In genomic region chr7:19686521-19686920, GRCm38 (mm10) we compare ENCODE assay signal across 29 mouse cellular contexts. TPM values are rescaled to one million over a fixed set of nuclear protein-coding genes. Genes with fewer than 3 reads are reported as not detected.
DNase-seq lines count a peak whose midpoint lies in the region; ATAC-seq and TF ChIP-seq lines count a peak whose summit lies in the region.
"Had no signal": no experiment of that assay in that cellular context is flagged by ENCODE, and none has a peak within 500 bp of the region (broad histone marks: within the 10 kb centered on the region; RNA-seq: fewer than 3 reads in every experiment).

No protein-coding gene starts in this region.

- peak overlapping the region; percentile 56; the same call in 1 of the 2 replicates for H3K27ac ChIP-seq in forebrain, embryonic 10.5 days
- no peak overlapping the region for H3K27ac ChIP-seq in forebrain, embryonic 12.5 days
- H3K27ac ChIP-seq in embryonic facial prominence, embryonic 13.5 days: 0 out of 2 replicates have a peak overlapping the region, but pooled peaks have one; percentile 17
- H3K27ac ChIP-seq in liver, embryonic 16.5 days (ENCODE audit: low read length): peak overlapping the region; percentile 87
- H3K27ac ChIP-seq in layer of hippocampus, adult 2 months: no peak overlapping the region
- H3K27ac ChIP-seq in forebrain, embryonic 11.5 days (ENCODE audit: low read depth, low read length): no peak overlapping the region
- H3K27ac ChIP-seq: heart, adult 2 months; hindbrain, embryonic 10.5 days; midbrain, embryonic 15.5 days had no signal

- peaks cover 6% of the 10 kb centered on the region; the same call in 1 of the 2 replicates for H3K4me1 ChIP-seq in forebrain, embryonic 10.5 days
- no peaks in the 10 kb centered on the region for H3K4me1 ChIP-seq in forebrain, embryonic 12.5 days
- no peaks in the 10 kb centered on the region for H3K4me1 ChIP-seq in embryonic facial prominence, embryonic 13.5 days
- peaks cover 19% of the 10 kb centered on the region for H3K4me1 ChIP-seq in liver, embryonic 16.5 days (ENCODE audit: control insufficient read depth, low read depth, low read length)
- no peaks in the 10 kb centered on the region for H3K4me1 ChIP-seq in forebrain, embryonic 11.5 days (replicated peaks; ENCODE audit: control insufficient read depth, insufficient read depth, low read length)
- H3K4me1 ChIP-seq: midbrain, embryonic 15.5 days had no signal

- no peak overlapping the region for H3K9ac ChIP-seq in forebrain, embryonic 12.5 days
- H3K9ac ChIP-seq in embryonic facial prominence, embryonic 13.5 days: no peak overlapping the region
- no peak overlapping the region for H3K9ac ChIP-seq in liver, embryonic 16.5 days (ENCODE audit: low read depth, low read length)
- no peak overlapping the region for H3K9ac ChIP-seq in forebrain, embryonic 11.5 days (ENCODE audit: low read length)
- H3K9ac ChIP-seq: midbrain, embryonic 15.5 days had no signal

- DNase-seq in forebrain, embryonic 10.5 days (ENCODE audit: extremely low spot score, low spot score): no peak
- peak; percentile 51 for DNase-seq in liver
- no peak for DNase-seq in cerebellum, adult 18-20 months
- no peak for DNase-seq in layer of hippocampus, adult 2 months (ENCODE audit: low spot score in 2 of 2)
- DNase-seq in forebrain, embryonic 11.5 days (ENCODE audit: low spot score): no peak
- DNase-seq: adrenal gland, postnatal 14 days; gastrocnemius, postnatal 10 days; heart, adult 2 months; kidney, adult 9 months; lung, adult 18-20 months; right cerebral cortex, postnatal 14 days; thymus, adult 18-20 months; thymus, postnatal 4 days had no signal

- no peaks in the 10 kb centered on the region for H3K36me3 ChIP-seq in forebrain, embryonic 10.5 days (replicated peaks)
- no peaks in the 10 kb centered on the region for H3K36me3 ChIP-seq in forebrain, embryonic 12.5 days (replicated peaks)
- H3K36me3 ChIP-seq in embryonic facial prominence, embryonic 13.5 days: no peaks in the 10 kb centered on the region
- no peaks in the 10 kb centered on the region for H3K36me3 ChIP-seq in liver, embryonic 16.5 days (ENCODE audit: control insufficient read depth, insufficient read depth)
- H3K36me3 ChIP-seq in forebrain, embryonic 11.5 days (ENCODE audit: control insufficient read depth, insufficient read depth, low read length): no peaks in the 10 kb centered on the region
- H3K36me3 ChIP-seq: G1E; hindbrain, embryonic 10.5 days; midbrain, embryonic 15.5 days had no signal

- no peak overlapping the region for H3K4me3 ChIP-seq in forebrain, embryonic 10.5 days
- H3K4me3 ChIP-seq in forebrain, embryonic 12.5 days (replicated peaks): no peak overlapping the region
- H3K4me3 ChIP-seq in embryonic facial prominence, embryonic 13.5 days: no peak overlapping the region
- H3K4me3 ChIP-seq in liver, embryonic 16.5 days (ENCODE audit: low read depth, low read length): no peak overlapping the region
- H3K4me3 ChIP-seq in layer of hippocampus, adult 2 months: no peak overlapping the region
- H3K4me3 ChIP-seq in forebrain, embryonic 11.5 days (ENCODE audit: low read depth, low read length): no peak overlapping the region
- H3K4me3 ChIP-seq: heart, adult 2 months; hindbrain, embryonic 10.5 days; megakaryocyte, embryonic 14.5 days; midbrain, embryonic 15.5 days; myocyte had no signal

- 86% methylated on average over 6 of the region's 6 CpGs for WGBS in forebrain, embryonic 10.5 days
- WGBS in forebrain, embryonic 12.5 days: 84% methylated on average over 6 of the region's 6 CpGs
- 74% methylated on average over 6 of the region's 6 CpGs for WGBS in embryonic facial prominence, embryonic 13.5 days
- WGBS in liver, embryonic 16.5 days (ENCODE audit: insufficient replicate concordance): 63% methylated on average over 6 of the region's 6 CpGs
- WGBS in forebrain, embryonic 11.5 days: 86% methylated on average over 6 of the region's 6 CpGs

- H3K4me2 ChIP-seq in forebrain, embryonic 12.5 days: no peak overlapping the region
- no peak overlapping the region for H3K4me2 ChIP-seq in embryonic facial prominence, embryonic 13.5 days
- H3K4me2 ChIP-seq in liver, embryonic 16.5 days (ENCODE audit: low read depth, low read length): no peak overlapping the region
- no peak overlapping the region for H3K4me2 ChIP-seq in forebrain, embryonic 11.5 days (ENCODE audit: low read depth, low read length, severe bottlenecking)
- H3K4me2 ChIP-seq: midbrain, embryonic 15.5 days had no signal

- no peaks in the 10 kb centered on the region; the same call in 1 of the 2 replicates for H3K9me3 ChIP-seq in forebrain, embryonic 10.5 days
- H3K9me3 ChIP-seq in forebrain, embryonic 12.5 days: no peaks in the 10 kb centered on the region
- H3K9me3 ChIP-seq in embryonic facial prominence, embryonic 13.5 days: no peaks in the 10 kb centered on the region
- no peaks in the 10 kb centered on the region for H3K9me3 ChIP-seq in liver, embryonic 16.5 days (replicated peaks; ENCODE audit: control insufficient read depth, low read length)
- H3K9me3 ChIP-seq in forebrain, embryonic 11.5 days (ENCODE audit: control insufficient read depth, low read length): no peaks in the 10 kb centered on the region
- H3K9me3 ChIP-seq: G1E; hindbrain, embryonic 10.5 days; midbrain, embryonic 15.5 days had no signal

- TF ChIP-seq CTCF in layer of hippocampus, adult 2 months (conservative IDR thresholded peaks at IDR 0.05): no peak

- no peaks in the 10 kb centered on the region for H3K27me3 ChIP-seq in forebrain, embryonic 10.5 days (ENCODE audit: poor library complexity, severe bottlenecking)
- H3K27me3 ChIP-seq in forebrain, embryonic 12.5 days: no peaks in the 10 kb centered on the region
- H3K27me3 ChIP-seq in embryonic facial prominence, embryonic 13.5 days: no peaks in the 10 kb centered on the region
- H3K27me3 ChIP-seq in liver, embryonic 16.5 days (ENCODE audit: control insufficient read depth, insufficient read depth, low read depth, low read length): no peaks in the 10 kb centered on the region
- no peaks in the 10 kb centered on the region for H3K27me3 ChIP-seq in forebrain, embryonic 11.5 days (ENCODE audit: control insufficient read depth, insufficient read depth, low read length)
- H3K27me3 ChIP-seq: midbrain, embryonic 15.5 days had no signal

- no peak for ATAC-seq in forebrain, embryonic 12.5 days (ENCODE audit: low FRiP score)
- no peak for ATAC-seq in embryonic facial prominence, embryonic 13.5 days (ENCODE audit: insufficient number of reproducible peaks, insufficient read depth, low FRiP score, low TSS enrichment, low read depth)
- peak; percentile 76 for ATAC-seq in liver, embryonic 16.5 days (ENCODE audit: low read depth)
- no peak for ATAC-seq in forebrain, embryonic 11.5 days (replicated peaks; ENCODE audit: low FRiP score)
- ATAC-seq: activated CD4-positive, CD25-positive, alpha-beta regulatory T cell, adult 4 months; midbrain, embryonic 15.5 days had no signal

RNA-seq across cellular contexts. Expression of gene Apoc4, which starts 5.2 kb away (rescaled TPM):
- not detected in 2 replicates for polyA plus RNA-seq in forebrain, embryonic 10.5 days (2016; fragmentation: Nextera tagmentation; extraction: Ambion mirVana)
- not detected in 2 replicates for polyA plus RNA-seq in forebrain, embryonic 12.5 days (2016; fragmentation: Nextera tagmentation; extraction: Ambion mirVana)
- polyA plus RNA-seq in embryonic facial prominence, embryonic 13.5 days (2015; fragmentation: Nextera tagmentation; extraction: Ambion mirVana): 1.5 TPM in 1 of 2 replicates, not detected in the other
- polyA plus RNA-seq in liver, embryonic 16.5 days (2015; fragmentation: Nextera tagmentation; extraction: Ambion mirVana): 405 and 488 TPM in 2 replicates
- total RNA-seq in layer of hippocampus, adult 2 months (2021): not detected
- not detected in 2 replicates for polyA plus RNA-seq in forebrain, embryonic 11.5 days (2014; fragmentation: Nextera tagmentation; extraction: Ambion mirVana)
- total RNA-seq: heart, adult 2 months; layer of hippocampus, postnatal 25 days; left cerebral cortex, postnatal 25 days had no signal
- polyA plus RNA-seq: brain, embryonic 14.5 days; heart, adult 2 months; hindbrain, embryonic 10.5 days; midbrain, embryonic 15.5 days; myocyte had no signal

RNA-seq across cellular contexts. Expression of gene Gm44805, which starts 5.3 kb away (rescaled TPM):
- not detected in 2 replicates for polyA plus RNA-seq in forebrain, embryonic 10.5 days (2016; fragmentation: Nextera tagmentation; extraction: Ambion mirVana)
- polyA plus RNA-seq in forebrain, embryonic 12.5 days (2016; fragmentation: Nextera tagmentation; extraction: Ambion mirVana): not detected in 2 replicates
- 0.69 TPM in 1 of 2 replicates, not detected in the other for polyA plus RNA-seq in embryonic facial prominence, embryonic 13.5 days (2015; fragmentation: Nextera tagmentation; extraction: Ambion mirVana)
- polyA plus RNA-seq in liver, embryonic 16.5 days (2015; fragmentation: Nextera tagmentation; extraction: Ambion mirVana): 20.6 and 35.3 TPM in 2 replicates
- total RNA-seq in layer of hippocampus, adult 2 months (2021): not detected
- not detected in 2 replicates for polyA plus RNA-seq in forebrain, embryonic 11.5 days (2014; fragmentation: Nextera tagmentation; extraction: Ambion mirVana)
- total RNA-seq: G1E; gastrocnemius, postnatal 10 days; heart, adult 2 months; layer of hippocampus, postnatal 25 days; left cerebral cortex, postnatal 25 days had no signal
- polyA plus RNA-seq: activated CD4-positive, CD25-positive, alpha-beta regulatory T cell, adult 4 months; brain, embryonic 14.5 days; G1E; heart, adult 2 months; heart, postnatal 0 days; hindbrain, embryonic 10.5 days; midbrain, embryonic 15.5 days; myocyte; neural tube, embryonic 14.5 days; spleen, adult 2 months; stomach, embryonic 14.5 days had no signal

RNA-seq across cellular contexts. Expression of gene Apoc1, which starts 5.9 kb away (rescaled TPM):
- 2.3 TPM in 2 replicates for polyA plus RNA-seq in forebrain, embryonic 10.5 days (2016; fragmentation: Nextera tagmentation; extraction: Ambion mirVana)
- polyA plus RNA-seq in forebrain, embryonic 12.5 days (2016; fragmentation: Nextera tagmentation; extraction: Ambion mirVana): 0.73 and 1.2 TPM in 2 replicates
- polyA plus RNA-seq in embryonic facial prominence, embryonic 13.5 days (2015; fragmentation: Nextera tagmentation; extraction: Ambion mirVana): 10.3 and 17.3 TPM in 2 replicates
- 919 and 984 TPM in 2 replicates for polyA plus RNA-seq in liver, embryonic 16.5 days (2015; fragmentation: Nextera tagmentation; extraction: Ambion mirVana)
- total RNA-seq in layer of hippocampus, adult 2 months (2021): 1 to 10 TPM; 3.1 to 3.5 TPM
- polyA plus RNA-seq in forebrain, embryonic 11.5 days (2014; fragmentation: Nextera tagmentation; extraction: Ambion mirVana): 1.00 and 2.0 TPM in 2 replicates
- polyA plus RNA-seq: activated CD4-positive, CD25-positive, alpha-beta regulatory T cell, adult 4 months; myocyte had no signal

RNA-seq across cellular contexts. Expression of gene Apoc2, which starts 8.8 kb away (rescaled TPM):
- 0.39 TPM in 1 of 2 replicates, not detected in the other for polyA plus RNA-seq in forebrain, embryonic 10.5 days (2016; fragmentation: Nextera tagmentation; extraction: Ambion mirVana)
- polyA plus RNA-seq in forebrain, embryonic 12.5 days (2016; fragmentation: Nextera tagmentation; extraction: Ambion mirVana): not detected in 2 replicates
- polyA plus RNA-seq in embryonic facial prominence, embryonic 13.5 days (2015; fragmentation: Nextera tagmentation; extraction: Ambion mirVana): 11.5 TPM in 1 of 2 replicates, not detected in the other
- 1,344 and 1,420 TPM in 2 replicates for polyA plus RNA-seq in liver, embryonic 16.5 days (2015; fragmentation: Nextera tagmentation; extraction: Ambion mirVana)
- total RNA-seq in layer of hippocampus, adult 2 months (2021): not detected
- polyA plus RNA-seq in forebrain, embryonic 11.5 days (2014; fragmentation: Nextera tagmentation; extraction: Ambion mirVana): not detected in 2 replicates
- total RNA-seq: G1E; layer of hippocampus, postnatal 25 days; left cerebral cortex, postnatal 25 days had no signal
- polyA plus RNA-seq: activated CD4-positive, CD25-positive, alpha-beta regulatory T cell, adult 4 months; G1E; heart, adult 2 months; midbrain, embryonic 15.5 days; myocyte had no signal

RNA-seq across cellular contexts. Expression of gene Apoe, which starts 12.5 kb away (rescaled TPM):
- 140 and 154 TPM in 2 replicates for polyA plus RNA-seq in forebrain, embryonic 10.5 days (2016; fragmentation: Nextera tagmentation; extraction: Ambion mirVana)
- polyA plus RNA-seq in forebrain, embryonic 12.5 days (2016; fragmentation: Nextera tagmentation; extraction: Ambion mirVana): 115 and 128 TPM in 2 replicates
- 200 and 263 TPM in 2 replicates for polyA plus RNA-seq in embryonic facial prominence, embryonic 13.5 days (2015; fragmentation: Nextera tagmentation; extraction: Ambion mirVana)
- 3,720 and 4,229 TPM in 2 replicates for polyA plus RNA-seq in liver, embryonic 16.5 days (2015; fragmentation: Nextera tagmentation; extraction: Ambion mirVana)
- 1,000 to 10,000 TPM; 2,242 to 2,264 TPM for total RNA-seq in layer of hippocampus, adult 2 months (2021)
- 125 and 152 TPM in 2 replicates for polyA plus RNA-seq in forebrain, embryonic 11.5 days (2014; fragmentation: Nextera tagmentation; extraction: Ambion mirVana)

Comparison
In these comparisons a context has a peak if more than half of its experiments do, and no peak if none do; other contexts are left out.
1. H3K27ac ChIP-seq: peak in forebrain, embryonic 10.5 days (single experiment), embryonic facial prominence, embryonic 13.5 days (single experiment) and liver, embryonic 16.5 days (single experiment); none in forebrain, embryonic 12.5 days (single experiment), layer of hippocampus, adult 2 months (single experiment) and forebrain, embryonic 11.5 days (single experiment).
2. RNA of gene Apoc4, which starts 5.2 kb away (polyA plus RNA-seq): 405 to 488 TPM in liver, embryonic 16.5 days; not detected in forebrain, embryonic 10.5 days, not detected in forebrain, embryonic 12.5 days, 1.5 TPM in embryonic facial prominence, embryonic 13.5 days and not detected in forebrain, embryonic 11.5 days; every median in the first group is over 100 times any median in the second.
3. RNA of gene Gm44805, which starts 5.3 kb away (polyA plus RNA-seq): 20.6 to 35.3 TPM in liver, embryonic 16.5 days; not detected in forebrain, embryonic 10.5 days, not detected in forebrain, embryonic 12.5 days, 0.69 TPM in embryonic facial prominence, embryonic 13.5 days and not detected in forebrain, embryonic 11.5 days; every median in the first group is over 10 times any median in the second.
4. RNA of gene Apoc1, which starts 5.9 kb away (polyA plus RNA-seq): 919 to 984 TPM in liver, embryonic 16.5 days; 10.3 to 17.3 TPM in embryonic facial prominence, embryonic 13.5 days, 2.3 TPM in forebrain, embryonic 10.5 days, 1.00 to 2.0 TPM in forebrain, embryonic 11.5 days and 0.73 to 1.2 TPM in forebrain, embryonic 12.5 days; every median in the first group is over 10 times any median in the second.